Mouse (Mus musculus): ENCODE measurements at regions not wholly inside any gene's neighbourhood (a gene's known extent, or its start where the extent isn't known, plus 50 kb on each side); places are given as distances from the start of the nearest gene placed in this dataset.

GRCm38 (mm10) chr13:78640340-78640739 lies 440.8 kb upstream of the Nr2f1 start:
- TF ChIP-seq CTCF (IDR thresholded peaks at IDR 0.05; ENCODE audit: borderline replicate concordance, insufficient read depth, low read length) = no peak
- TF ChIP-seq POLR2A (IDR thresholded peaks at IDR 0.05; ENCODE audit: low read depth, low read length) = no peak

Data from embryonic fibroblast, embryonic 13.5 days (primary cell).